Mouse (Mus musculus): ENCODE results near the gene Cct8.

DNA sequence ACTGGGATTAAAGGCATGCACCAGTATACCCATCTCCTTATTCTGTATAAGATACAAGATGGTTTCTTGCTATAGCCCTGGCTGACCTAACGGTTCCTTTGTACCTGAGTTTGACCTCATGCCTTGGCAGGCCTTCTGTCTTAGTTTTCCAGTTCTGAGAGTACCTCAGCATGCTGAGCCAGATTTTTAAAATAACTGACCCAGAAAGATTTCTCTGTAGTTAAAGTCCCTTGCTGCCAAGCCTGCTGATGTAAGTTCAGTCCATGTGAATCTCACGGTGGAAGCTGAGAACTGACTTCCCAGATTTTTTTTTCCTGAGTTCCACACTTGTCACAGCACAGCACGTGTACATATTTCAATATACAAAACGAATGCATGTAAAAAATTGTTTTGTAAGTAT lies 25.1 kb downstream of the Cct8 start:
- TF ChIP-seq CTCF (IDR thresholded peaks at IDR 0.05; ENCODE audit: low read depth) (no peak), EP300 (IDR thresholded peaks at IDR 0.05; ENCODE audit: low read depth) (no peak)

Measured in liver, embryonic 14.5 days (tissue).